Mouse (Mus musculus): ENCODE measurements at regions not wholly inside any gene's neighbourhood (a gene's known extent, or its start where the extent isn't known, plus 50 kb on each side); places are given as distances from the start of the nearest gene placed in this dataset.

DNA sequence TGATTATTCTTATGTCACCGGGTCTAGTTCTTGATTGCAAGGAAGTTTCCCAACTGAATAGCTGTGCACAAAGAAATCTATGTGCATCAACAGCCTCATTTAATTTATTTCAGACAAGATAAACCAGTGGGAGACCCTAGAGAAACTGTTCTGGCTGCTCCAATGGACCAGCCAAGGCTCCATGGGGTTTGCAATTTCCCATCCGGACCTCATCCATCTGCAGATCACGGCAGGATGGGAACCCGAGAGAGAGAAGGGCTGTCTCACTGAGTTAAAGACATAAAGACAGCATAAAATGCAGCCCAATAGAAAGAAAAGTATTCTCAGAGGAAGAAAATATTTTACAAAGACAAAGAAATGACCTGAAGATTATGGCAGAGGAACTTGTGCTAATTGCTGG lies 458.5 kb upstream of the Cdh10 start:
- H3K27me3 ChIP-seq (ENCODE audit: control insufficient read depth in 1 of 2, insufficient read depth in 2 of 2, low read length in 2 of 2): no peaks in the 10 kb centered on the region
- no peak for DNase-seq (ENCODE audit: low read depth, low spot score)

DNA sequence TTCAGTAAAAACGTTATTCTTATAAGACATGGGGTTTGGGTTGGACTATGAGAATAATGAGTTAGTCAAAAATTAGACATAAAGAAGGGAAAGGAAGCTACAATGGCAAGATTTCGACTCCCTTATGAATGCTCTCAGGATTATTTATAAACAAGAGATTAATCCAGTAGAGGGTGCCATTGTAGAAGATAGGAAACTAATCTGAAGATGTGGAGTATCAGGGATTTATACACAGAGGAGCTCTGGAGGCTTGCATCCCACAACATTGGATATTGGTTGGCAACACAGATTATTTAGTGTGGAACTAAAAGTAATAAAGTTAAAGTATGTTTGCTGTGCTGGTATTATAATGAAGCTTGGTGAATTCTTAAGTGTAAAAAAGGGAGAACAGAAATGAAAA lies 419.0 kb upstream of the Cdh10 start:
- DNase-seq (ENCODE audit: low read depth, low spot score): no peak
- H3K9me3 ChIP-seq (replicated peaks; ENCODE audit: insufficient read depth, low read length): no peaks in the 10 kb centered on the region
- H3K4me1 ChIP-seq (ENCODE audit: control insufficient read depth in 1 of 2, insufficient read depth in 2 of 2, low read length in 2 of 2): no peaks in the 10 kb centered on the region
- no peaks in the 10 kb centered on the region for H3K27me3 ChIP-seq (ENCODE audit: control insufficient read depth in 1 of 2, insufficient read depth in 2 of 2, low read length in 2 of 2)
- H3K27ac ChIP-seq (ENCODE audit: control insufficient read depth, low read depth, low read length): no peak overlapping the region
- H3K9ac ChIP-seq (ENCODE audit: control insufficient read depth, low read depth, low read length, poor library complexity, severe bottlenecking): no peak overlapping the region
- TF ChIP-seq POLR2A (IDR thresholded peaks at IDR 0.05; ENCODE audit: control insufficient read depth in 1 of 2, insufficient read depth in 1 of 2, low read depth in 1 of 2, low read length in 2 of 2, poor library complexity in 1 of 2) (no peak), ZMIZ1 (IDR thresholded peaks at IDR 0.05; ENCODE audit: low read depth, low read length) (no peak), ETS1 (IDR thresholded peaks at IDR 0.05; ENCODE audit: low read depth, low read length) (no peak), TAL1 (IDR thresholded peaks at IDR 0.05; ENCODE audit: low read length) (no peak), SMC3 (IDR thresholded peaks at IDR 0.05; ENCODE audit: low read depth, low read length) (peak; percentile 17; the same call in 1 of the 2 replicates), MYB (IDR thresholded peaks at IDR 0.05; ENCODE audit: low read depth, low read length) (no peak), JUND (IDR thresholded peaks at IDR 0.05; ENCODE audit: low read depth, low read length) (no peak), TBP (IDR thresholded peaks at IDR 0.05; ENCODE audit: low read depth, low read length) (no peak), CHD2 (IDR thresholded peaks at IDR 0.05; ENCODE audit: low read length) (no peak), CTCF (IDR thresholded peaks at IDR 0.05 in 2 of 3, conservative IDR thresholded peaks at IDR 0.05 in 1 of 3; ENCODE audit: control insufficient read depth in 1 of 3, insufficient read depth in 1 of 3, low read depth in 2 of 3, low read length in 3 of 3, poor library complexity in 1 of 3, severe bottlenecking in 1 of 3) (peak in 1 of 3 experiments; percentile 18; a peak in 1 of 6 replicates), SIN3A (IDR thresholded peaks at IDR 0.05; ENCODE audit: low read length) (no peak), USF2 (IDR thresholded peaks at IDR 0.05; ENCODE audit: borderline replicate concordance in 1 of 2, insufficient read depth in 1 of 2, low read depth in 1 of 2, low read length in 2 of 2) (no peak), ZKSCAN1 (IDR thresholded peaks at IDR 0.05; ENCODE audit: low read depth, low read length) (no peak), CHD1 (IDR thresholded peaks at IDR 0.05; ENCODE audit: low read depth, low read length) (no peak), POLR2AphosphoS5 (IDR thresholded peaks at IDR 0.05; ENCODE audit: borderline replicate concordance, low read depth, low read length) (no peak), E2F4 (IDR thresholded peaks at IDR 0.05; ENCODE audit: borderline replicate concordance, low read depth, low read length) (no peak), RAD21 (IDR thresholded peaks at IDR 0.05; ENCODE audit: low read depth, low read length) (peak; percentile 39), POLR2AphosphoS2 (IDR thresholded peaks at IDR 0.05; ENCODE audit: low read length) (no peak)
- no peaks in the 10 kb centered on the region for H3K79me2 ChIP-seq (ENCODE audit: control insufficient read depth, insufficient read depth, low read length, poor library complexity)
- H3K36me3 ChIP-seq (ENCODE audit: control insufficient read depth in 1 of 2, insufficient read depth in 2 of 2, low read length in 2 of 2): no peaks in the 10 kb centered on the region
- no peak overlapping the region for H3K4me3 ChIP-seq (ENCODE audit: control insufficient read depth in 1 of 2, insufficient read depth in 1 of 2, low read depth in 2 of 2, low read length in 2 of 2)

More for the DNA sequence above, 458.5 kb upstream of the Cdh10 start:
- no peaks in the 10 kb centered on the region for H3K36me3 ChIP-seq (ENCODE audit: control insufficient read depth in 1 of 2, insufficient read depth in 2 of 2, low read length in 2 of 2)
- TF ChIP-seq MAX (IDR thresholded peaks at IDR 0.05; ENCODE audit: low read length): no peak
- no peak for TF ChIP-seq JUND (IDR thresholded peaks at IDR 0.05; ENCODE audit: low read depth, low read length)
- no peak for TF ChIP-seq HCFC1 (IDR thresholded peaks at IDR 0.05; ENCODE audit: low read depth, low read length)
- TF ChIP-seq TBP (IDR thresholded peaks at IDR 0.05; ENCODE audit: low read depth, low read length): no peak
- TF ChIP-seq CHD2 (IDR thresholded peaks at IDR 0.05; ENCODE audit: low read length): no peak
- TF ChIP-seq ZNF384 (IDR thresholded peaks at IDR 0.05; ENCODE audit: low read depth, low read length): no peak
- no peak for TF ChIP-seq UBTF (IDR thresholded peaks at IDR 0.05; ENCODE audit: borderline replicate concordance, insufficient read depth, low read depth, low read length)
- TF ChIP-seq MEF2A (IDR thresholded peaks at IDR 0.05; ENCODE audit: extremely low read depth, insufficient replicate concordance, low read depth, low read length, poor library complexity, severe bottlenecking): no peak
- no peak for TF ChIP-seq TAL1 (IDR thresholded peaks at IDR 0.05; ENCODE audit: low read length)
- TF ChIP-seq ETS1 (IDR thresholded peaks at IDR 0.05; ENCODE audit: low read depth, low read length): no peak
- no peak for TF ChIP-seq E2F4 (IDR thresholded peaks at IDR 0.05; ENCODE audit: borderline replicate concordance, low read depth, low read length)
- no peak for TF ChIP-seq POLR2AphosphoS2 (IDR thresholded peaks at IDR 0.05; ENCODE audit: low read length)
- TF ChIP-seq NRF1 (IDR thresholded peaks at IDR 0.05; ENCODE audit: insufficient read depth, low read depth, low read length, poor library complexity, severe bottlenecking): no peak
- no peak for TF ChIP-seq TCF12 (IDR thresholded peaks at IDR 0.05; ENCODE audit: low read depth, low read length)
- no peak overlapping the region for H3K4me3 ChIP-seq (ENCODE audit: control insufficient read depth in 1 of 2, insufficient read depth in 1 of 2, low read depth in 2 of 2, low read length in 2 of 2)
- no peaks in the 10 kb centered on the region for H3K79me2 ChIP-seq (ENCODE audit: control insufficient read depth, insufficient read depth, low read length, poor library complexity)
- H3K9ac ChIP-seq (ENCODE audit: control insufficient read depth, low read depth, low read length, poor library complexity, severe bottlenecking): no peak overlapping the region
- H3K9me3 ChIP-seq (replicated peaks; ENCODE audit: insufficient read depth, low read length): no peaks in the 10 kb centered on the region
- H3K4me1 ChIP-seq (ENCODE audit: control insufficient read depth in 1 of 2, insufficient read depth in 2 of 2, low read length in 2 of 2): no peaks in the 10 kb centered on the region
- no peak overlapping the region for H3K27ac ChIP-seq (ENCODE audit: control insufficient read depth, low read depth, low read length)

Data from MEL (cell line).